Mouse (Mus musculus) gastrocnemius, adult 18-20 months (tissue): ENCODE results near the gene Hdac10. TPM values are rescaled to one million over a fixed set of nuclear protein-coding genes. Genes with fewer than 3 reads are reported as not detected.

Experiments used
- DNase-seq: peaks from one replicate; pipeline ENCODE4 v3.0.0; 2021; ENCODE audit warnings: low spot score
- long read RNA-seq, 2 experiments: library from polyadenylated mRNA; stranded (forward); transcript quantifications; one replicate each; pipeline ENCODE4 v2.0.0; 2021
- total RNA-seq, 2 experiments: library from RNA; stranded (reverse); gene quantifications; 2 replicates each; pipeline ENCODE4 v1.2.3; 2021

The Hdac10 gene
- 1 to 10 TPM; 5.7 to 5.9 TPM for total RNA-seq
- long read RNA-seq, experiment 1, transcript Hdac10-201 (20 exons, 2,412 nt): major isoform, 5 of 20 reads
- long read RNA-seq, experiment 1, partial matches to known transcripts: 1 of 20 reads
- long read RNA-seq, experiment 1, other reads (novel, unspliced or antisense): 14 of 20 reads
- long read RNA-seq, experiment 2, partial matches to known transcripts: 4 of 19 reads
- long read RNA-seq, experiment 2, other reads (novel, unspliced or antisense): 11 of 19 reads

DNA sequence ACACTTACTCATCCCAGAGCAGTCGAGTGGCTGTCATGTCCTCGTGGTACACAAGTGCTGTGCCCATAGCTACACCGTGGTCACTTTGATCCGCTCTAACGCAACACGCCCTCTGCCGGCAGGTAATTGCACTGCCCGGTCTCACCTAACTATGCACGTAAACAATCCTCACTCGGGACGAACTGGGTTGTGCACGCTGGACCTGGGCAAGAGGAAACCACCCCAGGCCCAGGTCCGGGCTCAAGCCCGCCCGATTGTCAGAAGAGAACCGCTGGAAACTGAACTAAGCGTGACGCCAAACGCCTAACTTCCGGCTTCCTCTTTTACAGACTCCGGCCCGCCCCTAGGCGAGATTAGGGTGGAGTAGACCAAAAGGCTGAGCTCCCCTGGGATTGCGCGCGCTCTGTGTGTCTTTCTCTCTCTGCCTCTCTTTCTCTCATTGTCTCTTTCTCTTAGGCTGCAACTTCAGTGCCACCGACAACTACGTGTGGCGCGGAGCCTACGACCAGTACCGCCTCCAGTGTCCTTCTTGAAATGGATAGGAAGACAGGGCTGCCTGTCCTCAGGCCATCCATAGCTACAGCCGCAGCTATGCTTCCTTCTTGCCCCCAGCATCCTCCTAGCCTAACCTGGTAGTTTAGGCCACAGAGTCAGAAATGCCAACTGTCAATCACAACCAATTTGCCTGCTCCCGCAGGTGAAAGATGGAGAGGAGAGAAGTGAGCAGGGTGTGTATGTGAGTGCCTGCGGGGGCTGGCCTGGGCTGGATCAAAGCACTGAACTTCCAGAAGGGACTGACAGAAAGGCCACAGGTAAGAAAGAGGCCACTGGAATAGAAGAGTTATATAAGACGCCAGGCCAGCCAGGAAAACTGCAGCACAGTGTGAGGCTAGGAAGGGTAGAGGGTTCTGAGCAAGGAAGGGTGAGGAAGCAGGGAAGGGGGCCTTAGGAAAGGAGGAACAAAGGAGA, at the start of gene Hdac10:
Hdac10 (minus strand) TSS at position 319 of the 969 bp plus-strand sequence.
- DNase-seq: peak; percentile 86

DNA sequence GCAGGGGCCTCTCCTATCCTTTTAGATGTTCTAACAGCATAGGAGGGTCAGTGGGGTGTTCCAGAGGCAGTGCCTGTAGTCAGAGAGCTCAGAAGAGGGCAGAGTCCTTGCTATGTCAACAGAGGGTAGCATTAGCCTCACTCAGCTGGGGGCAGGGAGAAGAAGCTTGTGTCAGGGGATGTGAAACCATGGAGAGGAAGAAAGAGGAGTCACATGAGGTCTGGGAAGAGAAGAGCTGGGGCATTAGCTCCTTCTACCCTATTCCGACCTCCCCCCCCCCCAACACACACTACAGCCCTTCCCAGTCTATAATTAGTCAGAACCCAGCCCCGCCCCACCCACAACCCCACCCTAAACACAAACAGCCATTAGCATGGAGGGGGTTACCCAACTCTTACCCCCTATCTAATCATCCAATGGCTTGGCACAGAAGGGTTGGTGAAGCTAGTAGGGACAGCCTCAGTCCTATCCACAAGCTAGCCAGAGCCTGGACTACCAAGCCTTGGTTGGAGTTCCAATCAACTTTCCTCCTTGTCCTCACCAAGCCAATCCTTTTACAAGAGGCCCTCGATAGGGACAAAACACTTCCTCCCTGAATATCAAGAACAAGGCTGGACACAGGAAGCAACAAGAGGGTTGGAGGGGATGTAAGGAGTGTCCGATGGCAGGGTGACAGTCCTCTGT, 49.2 kb upstream of the Hdac10 start:
- no peak for DNase-seq

DNA sequence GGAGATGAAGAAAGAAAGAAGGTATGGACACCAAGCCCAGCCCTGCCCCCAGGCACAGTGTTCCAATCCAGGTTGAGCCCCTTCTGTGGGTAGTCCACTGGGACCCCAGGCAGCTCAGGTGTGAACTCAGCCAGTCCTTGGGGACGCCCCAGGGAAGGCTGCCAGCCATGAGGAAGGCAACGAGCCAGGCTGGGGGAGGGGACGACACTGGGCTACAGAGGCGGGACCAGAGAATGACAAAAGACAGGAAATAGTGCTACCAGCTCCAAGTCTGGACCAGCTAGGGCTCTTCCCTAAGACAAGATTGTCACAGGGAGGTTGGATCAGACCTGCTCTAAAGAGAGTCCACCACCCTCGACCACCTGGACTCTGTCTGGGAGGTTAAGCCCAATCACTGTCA, 48.6 kb upstream of the Hdac10 start:
- DNase-seq: peak; percentile 63

DNA sequence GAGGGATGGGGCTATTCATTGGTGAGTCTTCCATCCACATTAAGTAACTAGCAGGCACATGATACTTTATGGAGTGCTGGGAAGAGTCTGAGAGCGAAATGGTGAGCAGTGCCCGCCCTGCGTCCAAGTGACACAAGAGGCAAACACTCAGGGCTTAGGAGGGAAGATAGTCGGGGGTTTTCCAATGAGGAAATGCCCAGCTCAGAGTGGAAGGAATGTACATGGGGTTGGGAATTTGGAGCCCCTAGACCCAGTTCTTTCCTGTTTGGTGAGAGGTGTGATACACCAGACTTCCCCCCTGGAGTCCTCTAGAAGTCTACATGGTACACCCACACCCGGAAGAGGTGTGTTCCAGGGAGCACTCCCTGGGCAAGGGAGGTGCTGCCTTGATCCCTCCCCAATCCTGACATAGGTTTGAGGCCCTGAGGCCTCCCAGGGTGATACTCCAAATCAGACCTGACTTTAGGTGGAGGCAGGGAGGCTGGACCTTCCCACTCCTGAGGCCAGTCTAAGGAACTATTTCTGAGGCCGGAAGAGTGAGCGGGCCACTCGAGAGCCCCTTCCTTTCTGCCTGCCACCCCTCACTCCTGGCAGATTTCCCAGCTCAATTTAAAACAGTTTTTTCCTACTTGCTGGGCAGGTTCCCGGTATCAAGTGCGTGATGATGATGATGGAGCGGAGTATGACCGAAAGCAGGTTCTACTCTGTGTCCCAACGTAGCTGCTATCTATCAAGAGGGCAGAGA, 47.1 kb upstream of the Hdac10 start:
- DNase-seq: no peak

DNA sequence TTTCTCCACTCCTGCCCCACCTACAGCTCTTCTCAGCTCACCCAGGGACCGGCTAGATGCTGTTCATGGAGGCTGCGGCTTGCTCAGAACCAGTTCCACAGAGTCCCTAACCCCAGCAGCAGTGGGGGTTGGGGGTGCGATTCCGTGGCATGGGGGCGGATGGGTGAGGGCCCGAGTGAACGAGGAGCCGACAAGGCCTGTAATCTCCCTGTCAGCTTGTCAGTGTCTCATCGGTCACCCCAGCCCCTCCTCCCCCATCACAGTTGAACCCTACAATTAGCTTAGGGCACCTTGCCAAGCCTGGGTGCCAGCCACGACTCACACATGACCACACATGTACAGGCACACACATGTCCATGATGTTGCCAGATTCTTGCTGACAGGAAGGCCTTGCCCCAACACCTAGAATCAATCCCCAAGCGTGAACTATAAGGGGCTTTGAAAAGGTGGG, 46.4 kb upstream of the Hdac10 start:
- DNase-seq: no peak

DNA sequence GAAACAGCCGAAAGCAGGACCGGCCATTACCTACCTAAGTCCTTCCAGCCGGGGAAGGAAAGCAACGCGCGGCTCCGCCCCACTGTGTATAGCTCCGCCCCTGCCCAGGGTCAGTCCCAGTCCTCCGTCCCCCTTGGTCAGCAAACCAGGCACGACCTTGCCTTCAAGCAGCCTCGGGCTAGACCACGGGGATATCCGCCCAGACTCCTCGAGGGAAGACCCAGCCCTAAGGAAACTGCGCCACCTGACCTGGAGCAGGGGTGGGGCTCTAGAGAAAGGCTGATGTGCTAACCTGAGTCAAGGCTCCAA, 45.4 kb upstream of the Hdac10 start:
- no peak for DNase-seq

DNA sequence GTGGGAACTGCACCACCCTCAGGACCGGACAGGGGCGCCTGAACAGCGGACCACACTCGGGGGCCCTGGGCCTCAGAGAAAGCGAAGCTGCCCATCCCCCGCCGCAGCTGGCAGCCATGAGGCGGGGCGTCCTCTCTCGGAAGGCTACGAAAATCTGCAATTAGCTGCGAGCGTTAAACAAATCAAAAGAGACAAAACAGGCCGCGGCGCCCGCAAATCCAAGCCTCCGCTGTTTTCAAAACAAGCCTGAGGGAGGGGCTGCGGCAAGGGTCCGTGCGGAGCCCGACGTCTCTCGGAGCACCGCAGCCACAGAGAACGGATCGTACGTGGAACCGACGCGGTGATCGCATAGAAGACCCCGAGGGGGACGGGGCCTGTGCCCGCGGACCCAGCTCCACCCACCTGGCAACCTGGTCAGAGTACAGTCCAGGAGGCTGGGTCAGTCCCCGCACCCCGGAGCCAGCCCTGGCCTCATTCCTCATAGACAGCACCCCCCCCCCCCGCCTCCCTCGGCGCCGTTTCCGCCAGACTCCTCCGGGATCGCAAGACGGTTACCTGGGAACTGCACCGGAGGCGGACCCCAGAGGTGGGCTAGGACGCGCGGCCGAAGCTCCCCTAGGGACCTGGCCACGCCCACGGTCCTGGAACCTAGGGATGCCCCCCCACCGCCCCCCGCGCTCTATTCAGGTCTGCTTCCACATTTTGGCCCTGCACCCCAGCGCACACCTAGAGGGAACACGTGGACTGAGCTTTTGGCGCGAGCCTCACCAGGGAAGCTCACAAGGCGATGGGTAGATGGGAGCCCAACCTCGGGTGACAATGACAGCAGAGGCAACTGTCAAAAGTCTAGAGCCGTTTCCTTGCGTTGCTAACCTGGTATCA, 44.8 kb upstream of the Hdac10 start:
- no peak for DNase-seq

DNA sequence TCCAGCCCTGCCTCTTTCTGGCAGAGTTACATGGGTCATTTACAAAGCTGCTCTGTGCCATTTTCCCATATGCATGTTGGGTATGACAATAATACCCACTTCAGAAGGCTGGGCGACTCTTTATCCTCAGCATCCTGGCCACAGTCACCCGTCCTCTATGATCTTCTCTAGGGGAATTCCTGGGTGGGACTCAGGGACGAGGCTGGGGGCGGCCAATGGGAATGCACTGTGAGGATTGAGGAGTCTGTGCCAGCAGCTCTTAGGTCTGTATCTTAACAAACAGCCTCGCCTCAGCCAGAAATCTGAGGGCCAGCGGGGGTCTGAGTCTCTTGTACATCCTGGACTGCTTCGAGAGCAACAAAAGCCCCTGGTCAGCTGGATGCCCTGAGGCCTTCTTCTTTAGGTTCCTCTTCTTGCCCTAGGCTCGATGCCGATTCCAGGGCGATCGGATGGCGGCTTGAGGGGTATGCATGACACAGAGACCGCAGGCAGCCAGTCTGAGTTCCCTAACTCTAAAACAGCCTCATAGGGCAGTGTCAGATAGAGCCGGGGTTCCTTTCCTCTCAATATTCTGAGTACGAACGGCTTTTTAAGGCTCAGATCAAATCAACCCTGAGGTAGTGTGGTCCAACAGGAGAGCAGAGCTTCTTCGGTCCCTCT, 43.9 kb upstream of the Hdac10 start:
- DNase-seq: no peak

DNA sequence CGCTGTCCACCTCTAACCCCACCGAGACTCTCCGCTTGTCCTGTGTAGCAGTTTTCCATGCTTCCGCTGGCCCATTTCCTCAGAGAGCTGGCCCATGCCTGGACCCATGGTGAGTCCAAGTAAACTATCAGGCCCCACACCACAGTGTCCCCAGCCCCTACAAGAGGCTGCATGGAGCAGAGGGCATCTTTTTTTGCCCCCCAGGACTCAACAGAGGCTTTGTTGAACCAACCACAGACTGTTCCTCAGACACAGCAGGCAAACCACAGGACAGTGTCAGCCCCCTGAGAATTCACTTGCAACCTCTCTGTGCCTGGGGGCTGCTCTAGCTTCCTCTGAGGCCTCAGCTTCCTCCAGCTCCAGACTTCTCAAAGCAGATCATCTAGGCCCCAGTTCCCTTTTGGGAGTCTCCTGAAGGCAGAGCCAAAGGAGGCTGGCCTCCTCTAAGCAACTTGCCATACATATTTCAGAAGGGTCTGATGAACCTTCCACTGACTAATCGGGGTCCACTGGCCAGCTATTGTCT, 43.1 kb upstream of the Hdac10 start:
- no peak for DNase-seq

DNA sequence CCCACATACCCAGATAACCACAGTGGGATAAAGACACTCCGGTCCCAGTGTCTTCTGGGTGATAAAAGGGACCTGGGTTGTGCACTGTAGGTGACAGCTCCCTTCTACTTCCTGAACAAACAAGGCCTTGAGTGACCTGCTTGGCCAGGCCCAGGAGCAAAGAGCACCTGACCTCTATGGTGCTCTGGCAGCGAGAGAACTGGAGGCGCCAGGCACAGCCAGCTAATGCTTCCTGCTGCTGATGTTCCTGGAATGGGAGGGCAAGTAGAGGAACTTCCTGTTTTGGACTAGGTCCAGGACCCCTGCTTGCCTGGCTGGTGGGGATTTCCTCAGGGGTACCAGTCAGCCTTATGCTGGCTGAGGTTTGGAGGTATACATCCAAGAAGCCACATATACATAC, 41.6 kb upstream of the Hdac10 start:
- no peak for DNase-seq

DNA sequence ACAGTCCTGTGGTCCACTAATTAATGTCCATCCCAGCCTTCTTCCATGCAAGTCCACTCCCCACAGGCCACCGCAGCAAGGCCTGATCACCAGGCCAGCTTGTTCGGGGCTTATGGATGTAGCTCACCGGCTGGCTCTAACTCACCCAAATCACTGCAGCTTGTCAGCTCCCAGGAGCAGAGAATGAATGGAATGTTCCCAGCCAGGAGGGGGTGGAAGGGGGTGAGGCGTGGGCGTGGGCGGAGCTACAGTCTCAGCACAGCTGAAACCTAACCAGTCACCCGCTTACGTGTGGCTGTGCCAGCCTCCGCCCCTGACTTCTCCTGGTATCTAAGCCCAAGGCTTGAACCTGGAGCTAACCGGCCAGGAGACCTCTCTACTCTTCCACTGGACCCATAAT, 40.9 kb upstream of the Hdac10 start:
- DNase-seq: peak; percentile 81

DNA sequence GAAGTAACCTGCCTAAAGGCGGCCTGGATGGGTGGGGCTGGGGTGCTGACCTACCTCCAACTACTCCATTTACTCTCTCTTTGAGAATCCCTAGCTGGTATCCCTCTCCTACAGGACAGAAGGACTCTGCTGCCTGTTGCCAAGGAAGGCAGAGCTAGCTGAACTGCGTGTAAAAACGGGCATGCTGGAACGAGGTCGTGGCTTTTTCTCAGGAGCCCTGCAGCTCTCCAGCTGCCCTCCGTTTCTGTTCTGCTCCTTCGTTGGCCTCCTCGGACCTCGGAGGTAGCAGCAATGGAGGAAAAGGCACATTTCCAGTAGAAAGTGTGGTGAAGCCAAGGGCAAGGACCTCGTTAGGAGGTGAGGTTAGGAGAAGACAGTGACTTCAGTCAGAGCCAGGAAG, 40.4 kb upstream of the Hdac10 start:
- DNase-seq: no peak

DNA sequence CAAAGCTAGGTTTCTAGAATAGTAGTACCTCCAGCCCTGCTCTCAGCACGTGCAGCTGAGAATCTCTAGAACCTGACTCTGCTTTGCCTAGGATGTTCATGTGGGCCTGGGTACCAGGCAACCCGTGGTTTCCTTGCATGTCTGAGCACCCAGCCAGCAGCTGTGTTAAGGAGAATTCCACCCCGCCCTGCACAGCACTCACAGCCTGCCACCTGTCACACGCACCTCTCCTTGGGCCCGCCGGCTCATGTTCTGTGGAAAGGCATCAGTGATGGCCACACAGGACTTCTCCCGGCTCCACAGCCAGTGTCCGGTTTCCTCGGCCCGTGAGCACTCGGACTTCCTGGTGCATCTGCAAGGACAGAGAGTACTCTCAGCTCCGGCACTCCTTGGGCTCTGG, 37.0 kb upstream of the Hdac10 start:
- DNase-seq: no peak

DNA sequence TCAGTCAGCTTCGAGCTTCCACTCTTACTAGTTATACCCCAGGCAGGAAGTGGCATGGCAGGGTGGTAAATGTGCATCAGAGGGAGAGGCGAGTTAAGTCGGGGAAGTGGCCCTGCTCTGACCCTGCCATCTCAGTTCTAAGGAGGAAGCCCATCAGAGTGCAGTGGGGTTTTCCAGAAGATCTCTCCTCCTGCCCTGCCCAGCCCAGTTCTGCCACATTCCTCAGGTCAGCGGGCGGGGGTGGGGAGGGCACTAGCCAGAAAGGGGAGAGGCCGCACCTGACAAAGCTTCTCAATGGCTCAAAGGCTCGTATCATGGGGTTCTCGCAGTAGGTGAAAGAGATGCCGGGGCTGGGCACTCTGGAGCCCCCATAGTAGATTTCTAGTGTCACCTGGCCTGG, 32.9 kb upstream of the Hdac10 start:
- no peak for DNase-seq

DNA sequence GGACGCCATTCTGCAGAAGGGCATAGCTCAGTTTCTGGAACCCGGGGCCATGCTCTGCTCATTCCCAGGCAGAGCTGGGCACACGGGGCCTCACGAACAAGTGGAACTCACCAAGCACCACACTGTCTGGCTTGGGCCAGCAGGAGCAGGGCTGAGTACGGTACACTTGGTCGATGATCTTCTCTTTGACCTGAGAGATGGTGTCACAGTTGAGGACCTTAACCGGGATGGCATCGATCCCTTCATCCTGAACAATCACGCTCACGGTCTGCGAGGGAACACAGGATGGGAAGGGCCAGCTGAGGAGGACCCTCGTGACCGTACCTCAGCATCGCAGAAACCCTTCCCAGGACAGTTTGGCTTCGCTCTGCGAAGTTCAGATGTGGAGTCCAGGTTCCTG, 30.0 kb upstream of the Hdac10 start:
- DNase-seq: no peak

DNA sequence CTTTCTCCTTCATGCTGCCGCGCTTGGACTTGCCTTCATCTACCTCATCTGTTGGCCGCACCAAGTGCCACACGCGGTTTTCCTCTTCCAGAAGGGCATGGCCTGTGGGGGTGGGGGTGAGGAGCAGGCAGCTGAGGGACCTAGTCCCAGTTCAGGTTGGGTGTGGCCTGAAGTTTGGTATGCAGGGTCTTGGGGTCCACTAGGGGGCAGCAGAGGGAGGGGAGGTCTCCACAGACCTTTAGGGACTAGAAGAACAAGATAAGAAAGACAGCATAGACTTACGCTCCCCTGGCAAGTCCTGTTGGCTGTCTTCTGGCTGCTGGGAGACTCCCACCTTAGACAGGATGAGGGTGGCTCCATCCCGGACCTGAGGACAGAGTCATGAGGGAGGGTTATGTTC, 29.5 kb upstream of the Hdac10 start:
- peak; percentile 81 for DNase-seq

DNA sequence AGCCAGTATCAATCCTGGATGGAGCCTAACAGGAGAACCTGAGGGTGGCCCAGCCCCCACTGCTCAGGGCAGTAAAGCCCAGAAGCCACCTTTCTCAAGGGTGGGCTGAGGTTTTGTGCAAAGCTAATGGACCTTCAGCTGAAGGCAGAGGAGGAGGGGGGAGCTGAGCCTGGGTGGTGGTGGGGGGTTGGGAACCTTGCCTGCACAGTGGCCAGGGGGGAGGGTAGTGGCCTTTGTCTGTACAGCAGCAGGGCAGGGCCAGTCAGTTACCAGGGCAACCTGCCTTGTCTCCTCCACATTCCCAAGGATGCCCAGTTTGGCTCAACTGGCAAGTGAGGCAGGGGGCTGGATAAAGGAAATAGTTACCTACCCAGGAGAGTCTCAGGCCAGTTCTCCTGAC, 23.8 kb upstream of the Hdac10 start:
- no peak for DNase-seq

DNA sequence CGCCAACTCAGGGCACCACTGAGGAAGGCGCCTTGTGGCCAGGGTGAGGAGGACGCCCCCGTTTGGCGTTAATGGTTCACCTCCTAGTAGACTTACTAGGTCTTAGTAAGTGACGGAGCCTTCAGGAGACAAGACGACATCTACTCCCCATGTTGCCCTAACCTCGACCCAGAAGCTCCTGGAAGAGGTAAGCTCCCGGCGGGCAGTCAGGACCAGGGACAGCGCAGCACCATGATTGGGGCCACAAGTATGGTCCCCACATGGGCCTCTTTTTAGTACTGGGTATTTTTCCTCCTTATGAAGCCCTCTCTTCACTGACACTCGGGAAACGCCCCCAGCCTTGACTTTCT, 21.5 kb upstream of the Hdac10 start:
- no peak for DNase-seq

DNA sequence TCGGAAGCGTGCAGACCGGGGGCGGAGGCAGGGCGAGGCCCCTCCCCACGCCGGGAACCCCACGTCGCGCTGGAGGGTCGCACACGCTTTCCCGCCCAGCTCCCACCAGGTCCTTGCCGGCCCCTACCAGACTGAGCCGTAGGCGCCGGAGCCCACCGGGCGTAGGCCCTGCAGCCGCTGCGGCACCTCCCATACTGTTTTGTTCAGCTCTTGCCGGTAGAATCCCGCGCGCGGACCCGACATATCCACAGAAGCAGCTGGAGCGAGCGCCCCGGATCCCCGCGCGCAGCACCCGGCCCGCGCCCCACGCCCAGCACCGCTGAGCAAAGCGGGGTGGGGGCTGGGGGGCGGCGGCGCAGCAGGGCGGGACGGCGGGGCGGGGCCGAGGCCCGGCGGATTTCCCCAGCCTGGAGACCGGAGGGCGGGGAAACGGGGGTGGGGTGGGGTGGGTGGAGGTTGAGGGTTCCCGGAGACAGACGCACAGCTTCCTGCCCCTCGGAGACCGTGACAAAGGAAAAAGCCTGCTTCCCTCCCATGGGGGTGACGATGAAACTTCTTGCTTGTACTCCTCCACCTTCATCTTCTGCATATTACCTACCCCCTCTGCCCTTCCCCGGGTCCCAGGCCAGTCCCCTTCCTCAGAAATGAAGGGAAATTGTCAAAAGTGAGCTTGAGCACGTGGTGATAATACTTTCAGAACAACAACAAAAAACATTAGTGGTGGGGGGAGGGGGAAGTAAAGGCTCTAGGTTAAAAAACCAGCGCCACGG, 21.0 kb upstream of the Hdac10 start, which contains the start of gene Mapk11:
Mapk11 (minus strand) TSS at position 358 of the 770 bp plus-strand sequence.
- DNase-seq: no peak
